In genomic region chr4:153417164-153417896, GRCm38 (mm10) we compare ENCODE assay signal across 9 mouse cellular contexts.
DNase-seq lines count a peak whose midpoint lies in the region; ATAC-seq and TF ChIP-seq lines count a peak whose summit lies in the region.
"Had no signal": no experiment of that assay in that cellular context is flagged by ENCODE, and none has a peak within 500 bp of the region (broad histone marks: within the 10 kb centered on the region; RNA-seq: fewer than 3 reads in every experiment).

No protein-coding gene starts in this region.

- H3K27me3 ChIP-seq in limb, embryonic 11.5 days (ENCODE audit: control insufficient read depth, insufficient read depth, low read length): no peaks in the 10 kb centered on the region
- no peaks in the 10 kb centered on the region for H3K27me3 ChIP-seq in stomach, postnatal 0 days (ENCODE audit: control insufficient read depth, insufficient read depth, low read length)
- H3K27me3 ChIP-seq: liver, embryonic 15.5 days had no signal

- peak; percentile 74 for ATAC-seq in limb, embryonic 11.5 days (ENCODE audit: insufficient number of reproducible peaks, low FRiP score, low TSS enrichment, low read depth)
- ATAC-seq in stomach, postnatal 0 days (ENCODE audit: low FRiP score, low TSS enrichment): no peak

- H3K4me3 ChIP-seq in limb, embryonic 11.5 days (ENCODE audit: low read depth, low read length): peak overlapping the region; percentile 22
- no peak overlapping the region for H3K4me3 ChIP-seq in stomach, postnatal 0 days (ENCODE audit: low read depth, low read length)
- H3K4me3 ChIP-seq: liver, embryonic 15.5 days had no signal

- TF ChIP-seq EP300 in stomach, postnatal 0 days (optimal IDR thresholded peaks at IDR 0.05): no peak

- H3K36me3 ChIP-seq in limb, embryonic 11.5 days (ENCODE audit: control insufficient read depth, insufficient read depth, low read length): no peaks in the 10 kb centered on the region
- no peaks in the 10 kb centered on the region for H3K36me3 ChIP-seq in stomach, postnatal 0 days (ENCODE audit: control insufficient read depth, insufficient read depth, low read length)
- H3K36me3 ChIP-seq: liver, embryonic 15.5 days had no signal

- H3K9ac ChIP-seq in limb, embryonic 11.5 days (ENCODE audit: low read length): no peak overlapping the region
- H3K9ac ChIP-seq in stomach, postnatal 0 days (ENCODE audit: low read length): no peak overlapping the region
- H3K9ac ChIP-seq: liver, embryonic 15.5 days had no signal

- WGBS in limb, embryonic 11.5 days: 4% methylated on average over 21 of the region's 23 CpGs
- 4% methylated on average over 23 of the region's 23 CpGs for WGBS in stomach, postnatal 0 days

- DNase-seq in adrenal gland, postnatal 10 days: peak; percentile 22
- DNase-seq in adrenal gland, postnatal 4 days (ENCODE audit: low spot score in 2 of 2): no peak
- peak; percentile 4 for DNase-seq in ovary, postnatal 14 days (ENCODE audit: low spot score)
- DNase-seq in ovary, adult 18-20 months (ENCODE audit: low spot score): no peak
- DNase-seq in limb, embryonic 11.5 days (ENCODE audit: low spot score): peak; percentile 64
- no peak for DNase-seq in stomach, postnatal 0 days (ENCODE audit: low spot score)
- DNase-seq in spleen, postnatal 14 days (ENCODE audit: low spot score in 2 of 2): no peak
- no peak for DNase-seq in thymus, postnatal 4 days

- peak overlapping the region; percentile 42 for H3K4me2 ChIP-seq in limb, embryonic 11.5 days (ENCODE audit: low read depth, severe bottlenecking)
- peak overlapping the region; percentile 31 for H3K4me2 ChIP-seq in stomach, postnatal 0 days (replicated peaks; ENCODE audit: low read depth)
- H3K4me2 ChIP-seq: liver, embryonic 15.5 days had no signal

- H3K27ac ChIP-seq in limb, embryonic 11.5 days (replicated peaks; ENCODE audit: low read depth, low read length): no peak overlapping the region
- no peak overlapping the region for H3K27ac ChIP-seq in stomach, postnatal 0 days (replicated peaks)
- H3K27ac ChIP-seq: liver, embryonic 15.5 days had no signal

- no peaks in the 10 kb centered on the region for H3K4me1 ChIP-seq in limb, embryonic 11.5 days (ENCODE audit: control insufficient read depth, insufficient read depth, low read length)
- no peaks in the 10 kb centered on the region for H3K4me1 ChIP-seq in stomach, postnatal 0 days (replicated peaks; ENCODE audit: control insufficient read depth, insufficient read depth)
- H3K4me1 ChIP-seq: liver, embryonic 15.5 days had no signal

- TF ChIP-seq CTCF in stomach, postnatal 0 days (IDR thresholded peaks at IDR 0.05; ENCODE audit: low read depth): no peak

- H3K9me3 ChIP-seq in limb, embryonic 11.5 days (ENCODE audit: control insufficient read depth, low read length): no peaks in the 10 kb centered on the region
- H3K9me3 ChIP-seq in stomach, postnatal 0 days (ENCODE audit: control insufficient read depth, low read length): no peaks in the 10 kb centered on the region
- H3K9me3 ChIP-seq: liver, embryonic 15.5 days had no signal

Comparison
In these comparisons a context has a peak if more than half of its experiments do, and no peak if none do; other contexts are left out.
1. DNase-seq: peak in adrenal gland, postnatal 10 days (single experiment), ovary, postnatal 14 days (single experiment) and limb, embryonic 11.5 days (single experiment); none in adrenal gland, postnatal 4 days (0 of 2), ovary, adult 18-20 months (single experiment), stomach, postnatal 0 days (single experiment), spleen, postnatal 14 days (0 of 2) and thymus, postnatal 4 days (single experiment).